Mouse (Mus musculus) embryonic facial prominence, embryonic 13.5 days (tissue): ENCODE measurements around the gene Thnsl2. TPM values are rescaled to one million over a fixed set of nuclear protein-coding genes. Genes with fewer than 3 reads are reported as not detected.

ENCODE experiments used
- ATAC-seq: fragments of 200-750 bp; cut with Nextera tagmentation; 2 replicates; pipeline ENCODE4 v1.8.0; 2017; ENCODE audit warnings: low read depth; ENCODE audit not compliant: insufficient number of reproducible peaks, insufficient read depth, low FRiP score, low TSS enrichment
- H3K27ac ChIP-seq: fragments of 300-500 bp; sonication (generic); 2 replicates; pipeline ENCODE4 v1.5.1; 2015; ENCODE audit warnings: moderate library complexity, mild to moderate bottlenecking, inconsistent platforms
- H3K27me3 ChIP-seq: fragments of 300-500 bp; sonication (generic); 2 replicates; pipeline ENCODE4 v1.6.1; 2015; ENCODE audit warnings: mild to moderate bottlenecking, inconsistent platforms
- H3K36me3 ChIP-seq: fragments of 300-500 bp; sonication (generic); 2 replicates; pipeline ENCODE4 v1.6.1; 2015; ENCODE audit warnings: mild to moderate bottlenecking, inconsistent platforms
- H3K4me1 ChIP-seq: fragments of 300-500 bp; sonication (generic); 2 replicates; pipeline ENCODE4 v1.6.1; 2015; ENCODE audit warnings: inconsistent platforms
- H3K4me2 ChIP-seq: fragments of 300-500 bp; sonication (generic); 2 replicates; pipeline ENCODE4 v1.6.1; 2015; ENCODE audit warnings: moderate library complexity, mild to moderate bottlenecking, inconsistent platforms
- H3K4me3 ChIP-seq: fragments of 300-500 bp; sonication (generic); 2 replicates; pipeline ENCODE4 v1.5.1; 2015; ENCODE audit warnings: mild to moderate bottlenecking, inconsistent platforms
- H3K9ac ChIP-seq: fragments of 300-500 bp; sonication (generic); 2 replicates; pipeline ENCODE4 v1.6.1; 2015; ENCODE audit warnings: mild to moderate bottlenecking, inconsistent platforms
- H3K9me3 ChIP-seq: fragments of 300-500 bp; sonication (generic); 2 replicates; pipeline ENCODE4 v1.6.1; 2016; ENCODE audit warnings: inconsistent platforms
- WGBS: fragments of 180-500 bp; shearing (Covaris S2); methylation state at CpG from one replicate; pipeline ENCODE4 v1.1.7; 2015; ENCODE audit warnings: mixed read lengths; 5-methylcytosine and 5-hydroxymethylcytosine counted together
- polyA plus RNA-seq: library from polyadenylated mRNA; unstranded; fragments of >200 nt; fragmentation: Nextera tagmentation; extraction: Ambion mirVana; gene quantifications from 2 replicates; pipeline ENCODE4 v1.2.1, GENCODE M21; 2015

Thnsl2 gene
- polyA plus RNA-seq, 1 experiment from 2014 or later, result 6.1 TPM

DNA sequence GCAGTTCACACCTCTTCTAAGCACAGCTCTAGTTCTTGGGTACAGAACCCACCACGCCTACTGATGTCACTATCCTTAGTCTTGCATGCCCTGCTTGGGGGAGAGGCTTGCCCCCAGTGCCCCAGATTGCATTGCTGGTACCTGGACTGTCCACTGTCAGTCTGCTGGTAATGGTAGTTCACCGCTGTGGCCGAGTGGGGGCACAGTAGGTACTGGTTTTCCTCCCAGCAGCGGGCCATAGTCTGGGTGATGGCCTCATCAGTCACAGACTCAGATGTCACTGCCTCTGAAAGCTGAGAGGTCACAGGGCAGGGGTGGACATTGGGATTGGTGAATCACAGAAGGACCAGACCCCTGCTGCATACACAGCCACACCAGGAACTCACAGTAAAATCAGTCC is 15.2 kb downstream of the Thnsl2 start:
- Histone ChIP-seq H3K4me3 (no peak overlapping the region), H3K9me3 (no peaks in the 10 kb centered on the region), H3K9ac (no peak overlapping the region), H3K4me2 (no peak overlapping the region), H3K4me1 (no peaks in the 10 kb centered on the region), H3K27ac (no peak overlapping the region), H3K27me3 (no peaks in the 10 kb centered on the region; the same call in 1 of the 2 replicates), H3K36me3 (no peaks in the 10 kb centered on the region)
- ATAC-seq, result no peak
- 40% methylated on average over 4 of the region's 4 CpGs for WGBS

DNA sequence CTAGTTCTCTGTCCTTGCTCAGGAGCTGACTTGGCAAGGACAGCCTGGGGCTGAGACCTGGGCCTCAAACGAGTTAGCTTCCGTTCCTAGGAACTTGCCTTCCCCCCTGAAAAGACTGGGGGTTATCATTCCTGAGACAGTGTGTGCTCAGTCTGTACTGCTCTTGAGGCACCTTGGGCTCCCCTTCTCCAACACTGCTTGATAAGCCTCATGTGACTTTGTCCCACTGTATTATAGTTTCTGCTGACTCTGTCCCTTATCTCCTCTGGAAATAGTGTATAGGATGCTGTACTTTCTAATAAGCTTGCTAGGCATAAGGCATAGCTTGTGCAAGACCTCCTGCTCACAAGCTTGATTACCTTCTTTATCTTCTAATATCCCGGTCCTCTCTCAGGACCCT is 17.9 kb downstream of the Thnsl2 start:
- Histone ChIP-seq H3K4me2 (no peak overlapping the region), H3K4me3 (no peak overlapping the region), H3K9ac (no peak overlapping the region), H3K27ac (no peak overlapping the region), H3K9me3 (no peaks in the 10 kb centered on the region), H3K27me3 (no peaks in the 10 kb centered on the region; the same call in 1 of the 2 replicates), H3K4me1 (no peaks in the 10 kb centered on the region), H3K36me3 (no peaks in the 10 kb centered on the region)
- 57% methylated on average over 3 of the region's 3 CpGs for WGBS
- ATAC-seq, result no peak

- ATAC-seq, result no peak
- H3K36me3 ChIP-seq, result no peaks in the 10 kb centered on the region
- 4% methylated on average over 3 of the region's 3 CpGs for WGBS
- H3K27ac ChIP-seq, result no peak overlapping the region
- H3K9me3 ChIP-seq, result no peaks in the 10 kb centered on the region
- no peak overlapping the region for H3K4me2 ChIP-seq
- no peak overlapping the region for H3K4me3 ChIP-seq
- H3K27me3 ChIP-seq, result no peaks in the 10 kb centered on the region; the same call in 1 of the 2 replicates
- no peaks in the 10 kb centered on the region for H3K4me1 ChIP-seq
- H3K9ac ChIP-seq, result no peak overlapping the region
Measured at GRCm38 (mm10) chr6:71125043-71125893, 19.0 kb downstream of the Thnsl2 start.

DNA sequence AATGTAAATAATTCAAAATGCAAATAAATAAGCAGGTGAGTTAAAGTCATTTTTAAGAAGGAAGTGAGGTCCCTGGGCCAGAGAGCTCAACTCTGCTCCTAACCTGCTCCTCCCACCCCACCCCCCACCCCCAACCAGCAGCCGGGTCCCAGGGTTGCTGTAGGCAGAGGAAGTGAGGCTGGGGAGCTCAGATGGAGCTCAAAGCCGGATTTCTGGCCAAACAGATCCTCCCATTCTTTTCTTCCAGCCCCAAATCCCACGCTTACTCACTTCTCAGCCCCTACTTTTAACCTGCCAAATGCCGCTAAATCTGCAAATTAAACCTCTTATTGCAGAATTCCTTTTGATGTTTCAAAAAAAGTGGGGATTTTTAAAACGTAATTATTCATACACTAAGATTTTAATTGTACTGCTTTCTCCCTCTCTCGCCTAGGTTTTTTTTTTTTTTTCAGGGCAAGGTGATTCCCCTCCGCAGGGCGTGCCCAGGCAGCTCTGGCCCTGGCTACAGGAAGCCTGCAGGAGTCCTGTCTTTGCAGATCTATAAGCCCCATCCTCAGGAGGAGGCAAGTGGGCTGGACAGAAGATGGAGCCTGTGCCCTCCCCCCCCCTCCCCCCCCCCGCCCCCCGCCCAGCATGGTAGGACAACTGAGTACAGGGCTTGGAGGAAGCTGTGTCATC is 24.5 kb downstream of the Thnsl2 start:
- 7% methylated on average over 10 of the region's 10 CpGs for WGBS
- Histone ChIP-seq H3K36me3 (no peaks in the 10 kb centered on the region), H3K27me3 (no peaks in the 10 kb centered on the region), H3K9me3 (no peaks in the 10 kb centered on the region; the same call in 1 of the 2 replicates), H3K4me1 (no peaks in the 10 kb centered on the region), H3K4me2 (no peak overlapping the region), H3K9ac (no peak overlapping the region), H3K4me3 (no peak overlapping the region), H3K27ac (no peak overlapping the region)
- ATAC-seq, result no peak

- Histone ChIP-seq H3K27me3 (no peaks in the 10 kb centered on the region), H3K27ac (no peak overlapping the region), H3K4me1 (peaks cover 2% of the 10 kb centered on the region; the same call in 1 of the 2 replicates), H3K4me2 (no peak overlapping the region), H3K36me3 (no peaks in the 10 kb centered on the region), H3K9me3 (no peaks in the 10 kb centered on the region; the same call in 1 of the 2 replicates), H3K9ac (no peak overlapping the region), H3K4me3 (no peak overlapping the region)
- 61% methylated on average over 11 of the region's 11 CpGs for WGBS
- no peak for ATAC-seq
Measured at GRCm38 (mm10) chr6:71111419-71112113, 32.7 kb downstream of the Thnsl2 start.

DNA sequence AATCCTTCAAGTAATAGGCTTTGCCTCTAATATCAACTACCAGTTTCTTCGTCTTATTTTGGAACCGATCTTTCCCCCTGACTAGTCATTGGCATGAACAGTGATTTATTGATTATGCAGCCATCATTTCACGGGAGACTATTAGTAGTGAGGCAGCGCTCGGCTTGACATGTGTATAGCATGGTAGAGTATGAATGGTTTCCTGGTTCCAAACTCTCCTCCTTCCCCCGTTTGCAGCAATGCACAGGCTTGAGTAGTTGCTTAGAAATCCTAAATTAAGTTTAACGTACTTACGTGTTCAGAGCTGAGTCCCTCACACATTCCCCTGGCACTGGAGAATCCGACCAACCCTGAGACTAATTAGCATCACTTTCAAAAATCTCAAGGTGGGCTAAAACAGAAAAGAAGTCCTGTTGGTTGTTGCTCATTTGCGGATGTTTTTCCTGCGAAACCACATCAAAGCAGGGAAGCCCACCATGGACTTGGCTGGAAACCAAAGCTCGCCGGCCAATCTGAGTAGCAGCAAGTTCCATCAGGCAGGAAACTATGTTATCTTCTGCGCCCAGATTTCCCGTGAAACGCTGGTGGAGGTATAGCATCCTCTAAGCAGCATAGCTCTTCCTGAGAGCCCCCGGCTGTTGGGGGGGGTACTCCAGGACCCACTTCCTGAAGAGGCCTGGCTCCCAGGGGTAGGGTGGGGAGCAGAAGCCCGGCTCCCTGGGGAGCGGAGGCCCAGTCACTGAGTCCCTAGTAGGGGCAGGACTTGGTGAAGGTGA is 37.9 kb downstream of the Thnsl2 start:
- H3K4me3 ChIP-seq, result no peak overlapping the region
- H3K4me1 ChIP-seq, result peaks cover 4% of the 10 kb centered on the region; the same call in 1 of the 2 replicates
- no peak overlapping the region for H3K4me2 ChIP-seq
- ATAC-seq, result no peak
- H3K27ac ChIP-seq, result no peak overlapping the region; the same call in 1 of the 2 replicates
- WGBS, result 65% methylated on average over 19 of the region's 19 CpGs
- no peaks in the 10 kb centered on the region for H3K36me3 ChIP-seq
- H3K9ac ChIP-seq, result no peak overlapping the region
- no peaks in the 10 kb centered on the region for H3K27me3 ChIP-seq
- no peaks in the 10 kb centered on the region for H3K9me3 ChIP-seq

DNA sequence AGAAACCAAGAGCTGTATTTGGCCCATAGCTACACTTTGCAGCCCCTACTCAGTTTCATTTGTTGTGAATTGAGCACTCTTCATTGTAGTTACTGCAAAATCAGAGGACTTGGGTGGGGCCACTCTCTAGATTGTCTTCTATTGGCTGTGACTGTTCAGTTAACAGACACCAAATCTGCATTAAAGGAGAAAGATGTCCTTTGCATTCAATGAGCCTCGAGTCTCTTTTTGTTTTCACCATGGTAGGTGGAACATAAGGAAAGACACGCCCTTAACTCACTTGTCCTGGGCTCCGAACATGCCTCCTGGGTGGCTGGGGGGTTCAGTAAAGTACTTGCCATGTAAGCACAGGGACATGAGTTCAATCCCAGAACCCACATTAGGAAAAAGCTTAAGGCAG is 48.1 kb downstream of the Thnsl2 start:
- Histone ChIP-seq H3K27me3 (no peaks in the 10 kb centered on the region), H3K9ac (no peak overlapping the region), H3K4me2 (no peak overlapping the region), H3K36me3 (no peaks in the 10 kb centered on the region), H3K9me3 (no peaks in the 10 kb centered on the region), H3K4me3 (no peak overlapping the region), H3K27ac (no peak overlapping the region), H3K4me1 (no peaks in the 10 kb centered on the region)
- 87% methylated on average over 3 of the region's 3 CpGs for WGBS
- no peak for ATAC-seq

- ATAC-seq, result no peak
Measured at GRCm38 (mm10) chr6:71094693-71095092, 49.5 kb downstream of the Thnsl2 start.

DNA sequence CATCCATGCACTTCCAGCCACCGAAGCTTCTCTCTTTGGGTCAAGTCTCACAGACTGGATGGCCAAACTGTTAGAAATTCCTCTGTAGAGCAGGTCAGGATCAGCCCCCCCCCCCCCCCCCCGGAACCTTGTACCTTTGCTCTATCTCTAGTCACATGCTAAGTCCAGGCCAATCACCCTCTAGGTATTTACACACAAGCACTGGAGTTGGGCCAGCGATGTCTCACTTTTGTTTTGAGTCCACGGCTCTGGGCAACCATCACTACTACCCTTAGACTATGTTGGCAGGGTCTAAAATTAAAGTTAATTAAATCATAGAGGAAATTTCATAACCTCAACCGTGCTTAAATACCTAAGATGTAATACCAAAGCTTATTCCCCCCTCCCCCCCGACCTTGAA is 50.6 kb downstream of the Thnsl2 start:
- H3K36me3 ChIP-seq, result no peaks in the 10 kb centered on the region
- no peak overlapping the region for H3K4me2 ChIP-seq
- WGBS, result 84% methylated on average over 6 of the region's 6 CpGs
- no peak overlapping the region for H3K27ac ChIP-seq
- no peak overlapping the region for H3K4me3 ChIP-seq
- ATAC-seq, result no peak
- H3K27me3 ChIP-seq, result no peaks in the 10 kb centered on the region
- no peaks in the 10 kb centered on the region for H3K9me3 ChIP-seq
- no peaks in the 10 kb centered on the region for H3K4me1 ChIP-seq
- H3K9ac ChIP-seq, result no peak overlapping the region

More at GRCm38 (mm10) chr6:71094693-71095092, 49.5 kb downstream of the Thnsl2 start:
- Histone ChIP-seq H3K9ac (no peak overlapping the region), H3K4me1 (no peaks in the 10 kb centered on the region), H3K4me2 (no peak overlapping the region), H3K9me3 (no peaks in the 10 kb centered on the region), H3K4me3 (no peak overlapping the region), H3K27me3 (no peaks in the 10 kb centered on the region), H3K36me3 (no peaks in the 10 kb centered on the region), H3K27ac (no peak overlapping the region)
- WGBS, result 66% methylated on average over 5 of the region's 5 CpGs

DNA sequence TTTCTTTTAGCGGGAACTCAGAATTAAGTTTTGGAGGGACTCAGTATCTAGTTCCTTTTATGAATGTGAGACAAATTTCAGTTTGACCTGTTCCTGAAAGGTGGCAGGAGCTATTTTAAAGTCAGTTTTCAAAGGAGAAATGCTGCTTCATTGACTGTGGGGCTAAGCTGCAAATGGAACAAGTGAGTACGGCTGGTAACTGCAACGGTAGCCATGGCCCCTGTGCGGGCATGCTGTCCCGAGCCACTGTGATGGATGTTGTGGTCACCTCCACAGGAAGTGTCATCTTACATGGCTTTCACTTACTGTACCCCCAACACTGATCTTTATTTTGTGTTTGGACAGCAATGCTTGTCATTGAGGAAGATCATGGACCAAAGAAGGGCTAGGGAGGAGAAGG is 53.8 kb downstream of the Thnsl2 start:
- H3K36me3 ChIP-seq, result no peaks in the 10 kb centered on the region
- 85% methylated on average over 5 of the region's 5 CpGs for WGBS
- no peak overlapping the region for H3K4me3 ChIP-seq
- ATAC-seq, result no peak
- H3K9ac ChIP-seq, result no peak overlapping the region
- no peak overlapping the region for H3K4me2 ChIP-seq
- H3K4me1 ChIP-seq, result no peaks in the 10 kb centered on the region
- no peaks in the 10 kb centered on the region for H3K27me3 ChIP-seq
- no peak overlapping the region for H3K27ac ChIP-seq
- 0 out of 2 replicates have a peak, but pooled peaks cover 9% of the 10 kb centered on the region for H3K9me3 ChIP-seq

DNA sequence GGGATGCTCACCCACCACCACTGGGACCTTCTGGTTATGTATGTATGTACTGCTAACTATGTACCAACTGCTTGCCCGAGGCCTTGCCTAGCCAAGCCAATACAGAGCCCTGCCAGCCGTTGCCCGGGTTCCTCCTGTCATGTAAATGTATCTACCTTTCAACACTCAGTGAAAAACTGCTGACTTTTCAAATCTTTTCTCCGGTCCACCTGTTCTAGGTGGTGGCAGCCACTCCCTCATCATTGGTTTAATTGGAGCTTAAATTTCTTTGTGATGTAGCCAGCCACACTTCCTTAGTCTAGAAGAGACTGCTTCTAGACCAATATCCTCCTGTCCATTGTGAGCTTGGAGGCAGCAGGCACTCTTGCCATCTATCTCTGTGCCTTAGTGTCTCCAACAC is 54.5 kb downstream of the Thnsl2 start:
- no peaks in the 10 kb centered on the region for H3K36me3 ChIP-seq
- 0 out of 2 replicates have a peak, but pooled peaks cover 9% of the 10 kb centered on the region for H3K9me3 ChIP-seq
- no peak overlapping the region for H3K4me2 ChIP-seq
- H3K27me3 ChIP-seq, result no peaks in the 10 kb centered on the region
- ATAC-seq, result 0 out of 2 replicates have a peak, but pooled peaks have one; percentile 26
- no peak overlapping the region for H3K27ac ChIP-seq
- no peak overlapping the region for H3K4me3 ChIP-seq
- no peaks in the 10 kb centered on the region for H3K4me1 ChIP-seq
- 88% methylated on average over 4 of the region's 4 CpGs for WGBS
- H3K9ac ChIP-seq, result no peak overlapping the region
